Mouse (Mus musculus) bone marrow, adult 2 months (tissue): ENCODE results near the gene Nsmce4a.

Experiments
- CTCF ChIP-seq: fragments of 200-500 bp; IDR thresholded peaks from 2 replicates; pipeline ENCODE4 v1.5.1; 2011; ENCODE audit warnings: low read length, control low read depth; ENCODE audit not compliant: control insufficient read depth, insufficient read depth
- POLR2A ChIP-seq: fragments of 200-500 bp; IDR thresholded peaks from 2 replicates; pipeline ENCODE4 v1.6.1; 2011; ENCODE audit warnings: low read depth, mild to moderate bottlenecking, control low read depth, low read length, borderline replicate concordance; ENCODE audit not compliant: control insufficient read depth

DNA sequence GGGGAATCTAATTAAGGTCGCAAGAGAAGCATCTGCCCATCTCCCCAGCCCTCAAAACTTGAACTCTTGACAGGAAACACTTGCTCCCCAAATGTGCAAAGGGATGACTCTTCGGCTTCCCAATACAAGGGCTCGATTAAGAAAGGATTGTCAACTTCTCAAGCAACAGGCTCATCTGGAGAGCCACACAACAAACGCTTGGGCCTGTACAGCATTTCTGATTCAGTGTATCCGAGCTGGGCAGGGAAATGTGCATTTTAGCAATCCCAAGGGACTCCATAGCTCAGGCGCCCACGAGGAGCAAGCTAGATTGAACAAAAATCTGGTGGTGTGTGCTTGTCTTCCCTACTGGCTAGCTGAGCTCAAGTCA is 26.5 kb downstream of the Nsmce4a start:
- TF ChIP-seq POLR2A = no peak
- TF ChIP-seq CTCF = no peak
